Mouse (Mus musculus) layer of hippocampus, postnatal 36 days (tissue): ENCODE results near the gene Il22. TPM values are rescaled to one million over a fixed set of nuclear protein-coding genes. Genes with fewer than 3 reads are reported as not detected.
"Not testable (repeated sequence)": the region's sequence is repeated elsewhere in the genome, so short reads cannot be mapped to it uniquely, and the experiment has no call there.

Experiments
- DNase-seq, 2 experiments: peaks; one replicate each; pipeline ENCODE4 v3.0.0; 2022
- total RNA-seq, 2 experiments: library from RNA; stranded (reverse); gene quantifications; 2 replicates each; pipeline ENCODE4 v1.2.3; 2021

Il22 gene
- total RNA-seq = not detected

DNA sequence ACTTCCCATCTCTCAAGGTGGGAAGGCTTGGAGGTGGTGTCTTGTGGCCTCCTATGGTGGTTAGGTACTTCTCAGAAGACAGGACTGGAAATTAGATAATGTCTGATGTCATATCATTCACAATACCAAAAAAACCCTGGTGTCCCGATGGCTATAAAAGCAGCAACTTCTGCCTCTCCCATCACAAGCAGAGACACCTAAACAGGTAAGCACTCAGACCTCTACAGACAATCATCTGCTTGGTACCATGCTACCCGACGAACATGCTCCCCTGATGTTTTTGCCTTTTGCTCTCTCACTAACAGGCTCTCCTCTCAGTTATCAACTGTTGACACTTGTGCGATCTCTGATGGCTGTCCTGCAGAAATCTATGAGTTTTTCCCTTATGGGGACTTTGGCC lies at the start of gene Il22:
Gene Il22 (plus strand): TSS at position 301 of the 400 bp plus-strand sequence.
- DNase-seq = no peak

DNA sequence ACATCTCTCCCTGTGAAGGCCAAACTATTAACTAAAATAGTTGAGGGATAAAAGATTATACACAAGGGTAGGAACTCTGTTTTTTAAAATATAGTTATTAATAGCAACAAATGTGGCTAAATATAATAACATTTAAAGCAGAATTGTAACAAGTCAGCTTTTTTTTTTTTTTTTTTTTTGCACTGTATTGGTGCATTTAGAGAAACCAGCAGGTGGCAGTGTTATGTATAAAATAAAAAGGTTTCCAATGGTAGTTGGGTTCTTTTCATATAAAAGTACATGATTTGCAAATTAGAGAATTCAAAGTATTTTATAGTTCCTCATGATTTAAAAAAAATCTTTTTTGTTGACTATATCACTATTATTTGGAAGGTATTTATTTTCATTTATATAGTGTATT lies 48.8 kb upstream of the Il22 start:
- no peak for DNase-seq

DNA sequence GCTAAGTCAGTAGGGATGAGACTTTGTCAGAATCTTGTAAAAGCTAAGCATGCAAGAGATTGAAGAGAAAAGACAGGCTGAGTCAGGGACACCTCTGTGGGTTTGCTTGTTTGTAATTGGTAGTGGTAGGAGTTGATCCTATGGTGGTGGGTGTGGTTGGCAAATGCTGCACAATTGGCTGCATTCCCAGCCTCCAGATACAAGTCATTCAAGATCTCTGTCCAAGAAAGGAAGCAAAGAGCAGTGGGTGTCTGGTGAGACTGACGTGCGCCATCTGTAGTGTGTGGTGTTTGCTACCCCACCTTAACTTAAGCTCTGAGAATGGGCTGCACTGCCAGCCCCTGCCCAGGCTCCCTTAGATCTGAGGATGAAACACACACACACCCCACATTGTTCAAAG lies 43.6 kb upstream of the Il22 start:
- DNase-seq = peak; percentile 57 to 61

DNA sequence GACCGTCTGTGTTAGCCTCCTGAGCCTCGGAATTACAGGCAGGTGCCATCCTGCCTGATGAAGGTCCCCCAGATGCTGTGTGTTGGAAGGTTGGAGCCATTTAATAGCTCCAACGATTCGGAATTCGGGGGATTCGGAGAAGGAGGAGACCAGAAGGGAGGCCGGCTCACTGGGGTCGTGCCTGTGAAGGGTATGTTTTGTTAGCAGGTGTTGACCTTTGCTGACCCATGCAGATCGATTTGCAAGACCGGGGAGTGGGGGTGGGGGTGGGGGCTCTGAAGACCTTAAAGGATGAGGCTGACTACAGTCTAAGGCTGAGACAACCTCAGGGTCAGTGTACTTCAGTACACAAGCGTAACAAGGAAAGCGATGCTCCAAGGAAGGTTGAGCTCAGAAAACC lies 35.5 kb upstream of the Il22 start:
- no peak for DNase-seq

DNA sequence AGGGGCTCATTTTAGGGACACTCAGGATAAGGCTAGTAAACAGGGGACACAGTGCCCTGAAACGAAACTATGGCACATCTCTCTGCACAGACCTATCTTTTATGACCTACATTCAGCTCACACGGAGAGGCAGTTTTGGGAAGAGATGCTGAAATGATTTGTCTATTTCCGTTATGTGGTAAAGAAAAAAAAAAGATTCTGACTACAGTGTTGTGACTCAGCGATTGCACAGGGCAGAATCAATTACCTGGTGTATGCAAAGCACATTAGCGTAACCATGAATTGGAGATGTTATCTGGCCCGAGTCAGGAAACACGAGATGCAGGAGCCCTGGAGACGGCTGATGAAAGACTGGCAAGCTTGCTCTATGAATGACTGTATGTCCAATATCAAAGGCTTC lies 32.3 kb upstream of the Il22 start:
- no peak for DNase-seq

DNA sequence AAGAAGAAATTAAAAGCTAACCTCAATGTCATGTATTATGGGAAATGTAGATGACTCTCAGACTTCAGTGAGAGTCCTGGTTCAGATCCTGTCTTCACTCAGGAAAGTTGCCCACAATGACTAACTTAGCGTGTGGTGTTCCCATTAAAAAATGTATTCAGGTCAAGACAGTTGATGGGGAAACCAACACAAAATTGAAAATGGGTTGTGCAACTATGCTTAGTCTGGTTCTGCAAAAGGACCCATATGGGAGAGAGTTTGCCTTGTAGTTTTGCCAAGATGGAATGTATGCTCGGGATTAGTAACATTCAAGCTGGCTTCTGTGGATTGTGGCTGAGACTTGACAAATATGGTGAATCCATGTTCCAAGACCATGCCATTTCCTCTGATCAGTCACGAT lies 31.9 kb upstream of the Il22 start:
- no peak for DNase-seq

DNA sequence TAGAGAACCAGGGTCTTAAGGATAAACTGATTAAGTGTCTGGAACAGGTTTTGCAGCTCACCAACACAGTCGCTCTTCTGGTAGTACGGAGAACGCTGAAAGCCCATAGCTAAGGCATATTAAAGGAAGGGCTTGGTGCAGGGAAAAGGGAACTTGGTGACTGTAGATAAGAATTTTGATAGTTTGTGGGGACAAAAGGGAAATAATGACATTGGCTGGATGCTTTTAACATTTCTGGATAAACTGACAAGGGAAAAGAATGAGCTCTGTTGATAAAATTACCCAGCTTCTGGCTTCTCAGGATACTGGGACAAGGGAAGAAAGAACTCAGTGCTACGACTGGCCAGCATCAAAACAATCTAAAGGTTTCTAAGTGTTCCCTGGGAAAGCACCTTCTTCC lies 29.2 kb upstream of the Il22 start:
- not testable (repeated sequence) for DNase-seq

DNA sequence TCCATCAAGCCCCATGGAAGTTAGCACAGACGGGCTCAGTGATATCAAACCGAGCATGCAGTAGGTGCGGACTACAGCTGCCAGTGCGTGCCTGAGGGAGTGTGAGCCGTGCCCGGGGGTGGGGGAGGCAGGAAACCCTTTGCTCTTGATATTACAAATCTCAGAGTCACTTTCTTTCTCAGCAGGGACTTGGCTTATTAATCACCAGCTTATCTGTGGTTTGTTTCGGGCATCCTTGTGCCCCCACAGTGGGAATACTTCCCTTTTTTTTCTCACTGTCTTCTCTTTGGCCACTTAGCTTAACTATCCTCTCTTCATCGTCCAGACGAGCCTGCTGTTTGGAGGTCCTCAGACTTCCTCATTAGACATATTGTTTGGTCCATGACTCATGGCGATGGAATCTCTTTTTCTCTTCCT lies 26.0 kb upstream of the Il22 start:
- no peak for DNase-seq

DNA sequence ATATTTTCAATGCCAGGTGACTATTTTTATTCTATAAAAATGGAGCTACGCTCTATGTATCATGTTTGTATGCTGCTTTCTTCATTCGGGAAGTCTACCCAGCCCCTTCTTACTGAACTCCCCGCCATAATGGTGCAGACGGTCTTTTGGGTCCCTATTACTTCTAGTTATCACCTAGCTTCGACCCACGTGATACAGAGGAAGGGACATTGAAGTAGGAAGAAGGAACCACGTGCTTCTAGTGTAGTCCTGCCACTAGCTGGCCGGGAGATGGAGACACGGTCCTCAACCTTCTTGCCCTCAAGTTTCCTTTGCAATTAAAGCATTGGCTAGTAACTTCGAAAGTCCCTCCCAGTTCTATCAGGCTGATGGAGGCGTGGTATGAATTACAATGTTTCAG lies 25.5 kb upstream of the Il22 start:
- no peak for DNase-seq

DNA sequence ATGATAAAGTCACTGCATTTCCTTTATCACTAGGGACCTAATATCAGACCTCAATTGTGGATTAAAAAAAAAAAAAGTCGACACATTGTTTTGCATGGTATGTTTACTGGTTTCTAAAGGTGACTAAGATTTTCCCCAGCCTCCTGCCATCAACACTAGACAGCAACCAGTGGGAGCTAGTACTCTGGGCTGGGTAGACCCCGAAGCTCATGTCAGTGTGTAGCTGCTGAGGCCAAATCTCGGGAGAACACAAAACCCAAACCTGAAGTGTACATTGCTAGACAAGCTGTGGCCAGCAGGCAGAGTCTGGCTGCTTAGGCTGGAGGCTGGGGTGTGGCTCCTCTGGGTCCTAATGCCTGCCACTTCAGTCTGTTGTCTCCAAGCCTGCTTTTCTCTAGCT lies 9.6 kb upstream of the Il22 start:
- DNase-seq = not testable (repeated sequence)

DNA sequence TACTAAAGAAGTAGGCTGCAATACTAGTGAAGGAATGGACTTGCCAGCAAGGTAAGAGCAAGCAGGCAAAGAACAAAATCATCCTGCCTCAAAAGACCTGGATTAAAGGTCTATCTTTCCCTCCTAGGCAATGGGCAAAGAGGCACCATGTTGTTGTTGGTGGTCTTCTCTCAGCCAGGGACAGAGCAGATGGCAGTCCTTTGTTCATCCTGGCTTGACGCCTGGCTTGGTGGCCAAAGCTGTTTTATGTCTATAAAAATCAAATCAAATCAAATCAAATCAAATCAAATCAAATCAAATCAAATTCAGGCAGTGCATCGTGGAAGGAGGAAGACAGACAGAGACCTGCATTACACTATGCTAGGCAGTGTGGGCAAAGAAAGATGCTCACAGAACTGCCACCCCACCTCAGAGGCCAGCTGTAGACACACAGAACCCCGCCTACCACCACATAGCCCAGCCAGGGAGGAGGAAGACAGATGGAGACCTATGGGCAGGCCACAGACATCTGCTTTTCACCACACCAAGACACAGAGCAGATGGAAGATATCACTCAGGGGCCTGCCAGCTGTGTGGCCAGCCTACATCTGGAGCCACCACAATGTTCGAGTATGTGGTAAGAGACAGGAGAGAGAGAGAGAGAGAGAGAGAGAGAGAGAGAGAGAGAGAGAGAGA lies 11.1 kb downstream of the Il22 start:
- not testable (repeated sequence) for DNase-seq

DNA sequence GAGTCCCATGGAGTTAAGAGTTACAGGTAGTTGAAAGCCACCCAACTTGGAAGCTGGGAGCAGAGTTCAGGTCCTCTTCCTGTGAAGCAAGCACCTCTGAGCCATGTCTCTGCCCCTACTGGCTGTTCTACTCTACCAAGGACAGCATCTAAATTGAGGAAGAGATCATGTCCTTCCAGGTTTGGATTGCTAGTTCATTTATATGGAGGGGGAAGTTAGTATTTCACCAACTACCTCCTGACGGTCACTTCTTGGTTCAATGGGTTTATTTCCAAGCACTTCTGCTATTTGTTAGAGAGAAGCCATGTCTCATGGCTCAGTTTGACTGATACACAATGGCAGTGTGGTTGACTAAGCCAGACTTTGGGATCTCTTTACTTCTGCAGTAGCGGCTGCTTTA lies 22.9 kb downstream of the Il22 start:
- not testable (repeated sequence) for DNase-seq

DNA sequence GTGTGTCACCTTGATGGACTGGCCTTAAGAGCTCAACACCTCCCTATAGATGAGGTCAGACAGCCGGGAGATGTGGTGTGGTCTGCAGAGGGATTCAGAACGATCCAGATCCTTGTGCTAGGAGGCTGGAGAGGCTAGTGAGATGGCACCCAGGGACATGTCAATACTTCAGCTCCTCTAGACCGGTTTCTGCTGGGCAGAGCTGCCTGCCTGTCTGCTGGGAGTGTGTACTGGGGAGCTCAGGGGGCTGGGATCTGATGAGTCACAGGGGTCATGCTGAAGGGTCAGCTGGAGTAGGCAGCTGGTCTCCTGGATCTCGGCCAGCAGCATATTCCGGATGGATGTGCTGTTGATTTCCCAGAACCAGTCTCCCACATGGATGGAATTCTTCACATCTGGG lies 27.9 kb downstream of the Il22 start:
- not testable (repeated sequence) for DNase-seq

DNA sequence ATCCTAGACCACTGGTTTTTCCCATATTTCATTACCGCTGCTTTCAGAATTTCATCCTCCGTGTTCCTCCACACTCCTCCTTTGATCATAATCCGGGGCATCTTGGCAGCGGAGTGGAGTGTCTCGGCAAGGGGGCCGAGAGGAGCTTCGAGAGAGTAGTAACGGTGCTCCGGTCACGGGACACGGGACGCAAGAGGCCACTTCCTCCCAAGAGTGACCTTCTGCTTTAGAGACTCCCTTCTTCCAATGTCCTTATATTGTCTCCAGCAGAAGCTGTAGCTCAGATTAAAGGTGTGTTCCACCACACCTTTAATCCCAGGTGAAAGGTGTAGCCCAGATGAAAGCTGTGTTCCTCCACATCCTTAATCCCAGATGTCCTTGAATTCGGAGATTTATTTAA lies 35.9 kb downstream of the Il22 start, which contains the start of gene Gm32717:
Gene Gm32717 (minus strand): TSS at position 101 of the 400 bp plus-strand sequence.
- DNase-seq = not testable (repeated sequence)

DNA sequence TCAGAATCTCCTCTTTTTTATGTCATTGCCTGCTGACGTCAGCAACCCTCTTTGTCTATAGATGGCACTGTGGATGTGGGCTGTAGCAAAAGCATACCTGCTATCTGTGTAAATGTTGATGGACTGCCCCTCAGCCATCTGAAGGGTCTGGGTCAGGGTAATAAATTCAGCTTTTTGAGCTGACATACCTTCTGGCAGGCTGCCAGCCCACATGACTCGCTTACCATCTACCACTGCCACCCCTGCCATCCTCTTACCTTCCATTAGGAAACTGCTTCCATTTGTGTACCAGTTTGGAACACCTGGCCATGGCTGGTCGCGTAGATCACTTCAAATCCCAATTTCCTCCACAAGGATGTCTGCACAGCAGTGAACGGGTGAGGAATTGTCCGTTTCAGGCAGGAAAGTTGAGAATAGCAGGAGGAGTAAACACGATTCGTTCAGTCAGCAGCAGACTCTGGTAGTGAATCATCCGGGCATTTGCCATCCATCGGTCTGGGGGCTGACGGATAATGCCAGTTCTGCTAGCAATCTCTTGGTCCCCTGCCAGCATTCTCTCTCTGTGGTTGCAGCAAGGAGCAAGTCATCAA lies 44.4 kb downstream of the Il22 start:
- peak; percentile 15 to 31 for DNase-seq

DNA sequence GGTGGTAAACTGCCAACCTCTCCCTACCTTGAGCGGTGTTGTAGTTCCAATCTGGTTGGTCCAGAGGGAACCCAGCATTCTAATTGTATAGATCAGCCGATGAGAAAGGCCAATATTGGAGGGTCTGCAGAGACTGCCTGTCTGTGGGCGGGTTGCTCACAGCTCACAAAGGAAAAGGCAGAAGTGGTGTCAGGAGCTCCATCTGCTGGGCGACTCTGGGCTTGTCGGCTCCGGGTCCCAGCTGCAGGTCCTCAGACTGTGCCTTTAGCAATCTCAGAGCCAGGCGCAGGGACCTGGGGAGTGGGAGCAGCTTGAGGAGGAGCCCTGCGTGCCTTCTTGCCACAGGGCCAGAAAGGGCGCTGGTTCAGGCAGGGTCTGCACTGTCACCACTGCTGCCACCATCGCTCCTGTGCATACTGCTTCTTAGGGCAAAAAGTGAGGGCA lies 46.1 kb downstream of the Il22 start:
- DNase-seq = peak; percentile 15 to 27

DNA sequence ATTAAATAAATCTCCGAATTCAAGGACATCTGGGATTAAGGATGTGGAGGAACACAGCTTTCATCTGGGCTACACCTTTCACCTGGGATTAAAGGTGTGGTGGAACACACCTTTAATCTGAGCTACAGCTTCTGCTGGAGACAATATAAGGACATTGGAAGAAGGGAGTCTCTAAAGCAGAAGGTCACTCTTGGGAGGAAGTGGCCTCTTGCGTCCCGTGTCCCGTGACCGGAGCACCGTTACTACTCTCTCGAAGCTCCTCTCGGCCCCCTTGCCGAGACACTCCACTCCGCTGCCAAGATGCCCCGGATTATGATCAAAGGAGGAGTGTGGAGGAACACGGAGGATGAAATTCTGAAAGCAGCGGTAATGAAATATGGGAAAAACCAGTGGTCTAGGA lies 53.6 kb downstream of the Il22 start, which contains the start of gene Gm32802:
Gene Gm32802 (plus strand): TSS at position 301 of the 400 bp plus-strand sequence.
- DNase-seq = not testable (repeated sequence)

Other genes starting within 250 kb of the Il22 start
- 10 to 100 TPM; 10.7 to 13.3 TPM for gene Mdm1, start 63.1 kb upstream of the Il22 start, total RNA-seq
- gene Gm32717, start 35.8 kb downstream of the Il22 start, total RNA-seq = under 1 TPM; 0.94 to 0.97 TPM
- under 1 TPM; 0.94 to 0.97 TPM for gene Gm32802, start 53.7 kb downstream of the Il22 start, total RNA-seq
- gene Iltifb, start 90.1 kb downstream of the Il22 start, total RNA-seq = not detected
- not detected for gene Gm9040, start 122.0 kb downstream of the Il22 start, total RNA-seq
- not detected for gene Gm9044, start 127.5 kb downstream of the Il22 start, total RNA-seq
- gene Gm9045, start 132.9 kb downstream of the Il22 start, total RNA-seq = not detected
- gene Gm9046, start 138.3 kb downstream of the Il22 start, total RNA-seq = not detected
- gene Gm9048, start 143.7 kb downstream of the Il22 start, total RNA-seq = not detected
- not detected for gene Gm9049, start 149.2 kb downstream of the Il22 start, total RNA-seq
- gene Ifng, start 236.1 kb downstream of the Il22 start, total RNA-seq = not detected